Mouse (Mus musculus) forebrain, embryonic 16.5 days (tissue): ENCODE measurements around the gene Nupr1. TPM values are rescaled to one million over a fixed set of nuclear protein-coding genes. Genes with fewer than 3 reads are reported as not detected.

Experiments
- ATAC-seq: fragments of 200-750 bp; cut with Nextera tagmentation; 2 replicates; pipeline ENCODE4 v1.8.0; 2017; ENCODE audit warnings: mild to moderate bottlenecking, moderate library complexity
- H3K27ac ChIP-seq: fragments of 300-500 bp; sonication (generic); 2 replicates; pipeline ENCODE4 v1.5.1; 2014; ENCODE audit warnings: low read length, control low read depth
- H3K27me3 ChIP-seq: fragments of 300-500 bp; sonication (generic); replicated peaks from 2 replicates; pipeline ENCODE4 v1.6.1; 2014; ENCODE audit warnings: low read length; ENCODE audit not compliant: control insufficient read depth, insufficient read depth
- H3K36me3 ChIP-seq: fragments of 300-500 bp; sonication (generic); 2 replicates; pipeline ENCODE4 v1.6.1; 2014; ENCODE audit not compliant: control insufficient read depth, insufficient read depth
- H3K4me1 ChIP-seq: fragments of 300-500 bp; sonication (generic); replicated peaks from 2 replicates; pipeline ENCODE4 v1.6.1; 2014; ENCODE audit warnings: low read length; ENCODE audit not compliant: control insufficient read depth, insufficient read depth
- H3K4me2 ChIP-seq: fragments of 300-500 bp; sonication (generic); 2 replicates; pipeline ENCODE4 v1.6.1; 2014; ENCODE audit warnings: mild to moderate bottlenecking, low read length, control low read depth
- H3K4me3 ChIP-seq: fragments of 300-500 bp; sonication (generic); replicated peaks from 2 replicates; pipeline ENCODE4 v1.5.1; 2014; ENCODE audit warnings: mild to moderate bottlenecking, low read length, control low read depth
- H3K9ac ChIP-seq: fragments of 300-500 bp; sonication (generic); replicated peaks from 2 replicates; pipeline ENCODE4 v1.6.1; 2014; ENCODE audit warnings: low read depth, low read length, control low read depth
- H3K9me3 ChIP-seq: fragments of 300-500 bp; sonication (generic); 2 replicates; pipeline ENCODE4 v1.6.1; 2016; ENCODE audit warnings: low read length; ENCODE audit not compliant: control insufficient read depth
- whole genome bisulfite sequencing: fragments of 180-500 bp; shearing (Covaris S2); extraction: QIAGEN DNeasy Blood & Tissue Kit; methylation state at CpG from one replicate; pipeline ENCODE4 v1.1.7; 2014; 5-methylcytosine and 5-hydroxymethylcytosine counted together
- polyA plus RNA-seq: library from polyadenylated mRNA; unstranded; fragments of >200 nt; fragmentation: Nextera tagmentation; extraction: Ambion mirVana; gene quantifications from 2 replicates; pipeline ENCODE4 v1.2.1, GENCODE M21; 2015

Nupr1 gene
- polyA plus RNA-seq, 1 experiment from 2014 or later, result 5.2 TPM

DNA sequence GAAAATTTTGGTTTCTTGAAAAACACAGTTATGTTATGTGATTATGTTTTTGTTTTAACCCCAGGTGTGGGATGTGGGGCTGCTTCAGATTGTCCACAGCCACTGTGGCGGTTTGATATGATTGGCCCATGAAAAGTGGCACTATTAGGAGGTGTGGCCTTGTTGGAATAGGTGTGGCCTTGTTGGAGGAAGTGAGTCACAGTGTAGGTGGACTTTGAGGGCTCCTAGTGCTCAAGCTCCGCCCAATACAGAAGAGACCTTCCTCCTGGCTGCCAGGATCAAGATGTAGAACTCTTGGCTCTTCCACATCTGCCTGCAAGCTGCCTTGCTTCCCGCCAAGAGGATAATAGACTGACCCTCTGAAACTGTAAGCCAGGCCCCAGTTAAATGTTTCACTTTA is 17.9 kb downstream of the Nupr1 start:
- Histone ChIP-seq H3K4me1 (no peaks in the 10 kb centered on the region), H3K4me3 (no peak overlapping the region), H3K9me3 (no peaks in the 10 kb centered on the region), H3K27me3 (no peaks in the 10 kb centered on the region), H3K9ac (no peak overlapping the region), H3K4me2 (no peak overlapping the region), H3K36me3 (no peaks in the 10 kb centered on the region), H3K27ac (no peak overlapping the region)
- 70% methylated on average over 3 of the region's 3 CpGs for WGBS
- ATAC-seq, result no peak

DNA sequence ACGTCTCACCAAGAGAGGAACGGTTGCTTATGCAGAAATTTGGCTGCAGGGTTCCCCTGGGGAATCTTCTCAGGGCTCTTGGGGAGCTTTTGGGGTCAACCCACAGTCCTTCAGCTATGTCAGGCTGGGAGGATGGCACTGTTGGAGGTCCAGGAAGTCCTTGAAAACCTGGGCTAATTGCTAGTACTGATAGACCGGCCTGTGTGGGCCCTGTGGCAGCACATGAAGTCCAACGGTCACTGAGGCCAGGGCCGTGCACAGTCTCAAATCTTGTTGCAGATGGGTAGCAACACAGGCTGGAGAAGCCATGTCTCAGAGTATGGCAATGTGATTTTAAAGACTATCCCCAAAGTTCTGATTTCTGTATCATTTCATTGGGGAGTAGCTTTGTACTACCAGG is 22.9 kb downstream of the Nupr1 start:
- Histone ChIP-seq H3K9ac (no peak overlapping the region), H3K9me3 (no peaks in the 10 kb centered on the region), H3K4me1 (no peaks in the 10 kb centered on the region), H3K36me3 (no peaks in the 10 kb centered on the region), H3K27ac (no peak overlapping the region), H3K4me2 (no peak overlapping the region), H3K4me3 (no peak overlapping the region), H3K27me3 (no peaks in the 10 kb centered on the region)
- 85% methylated on average over 5 of the region's 5 CpGs for WGBS
- no peak for ATAC-seq

DNA sequence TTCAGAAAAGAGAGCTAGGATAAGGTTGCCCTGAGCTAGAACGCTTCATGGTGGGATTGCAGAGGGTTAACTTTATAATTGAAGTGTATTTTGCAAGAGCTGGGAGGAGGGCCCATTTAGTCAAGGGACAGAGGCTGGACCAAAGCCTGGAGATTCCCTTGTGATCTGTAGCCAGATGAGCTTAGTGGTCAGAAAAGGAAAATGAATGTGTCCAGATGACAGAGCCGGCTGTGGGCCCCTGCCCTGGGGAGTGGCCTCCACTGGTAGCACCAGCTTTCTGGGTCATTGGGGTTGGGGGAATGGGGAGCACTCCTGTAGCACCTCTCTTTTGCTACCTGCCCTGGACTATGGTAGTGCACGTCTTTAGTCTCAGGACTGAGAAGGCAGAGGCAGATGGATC is 23.6 kb downstream of the Nupr1 start:
- 80% methylated on average over 3 of the region's 3 CpGs for WGBS
- no peak overlapping the region for H3K9ac ChIP-seq
- H3K4me2 ChIP-seq, result no peak overlapping the region
- ATAC-seq, result no peak
- H3K27me3 ChIP-seq, result no peaks in the 10 kb centered on the region
- no peak overlapping the region for H3K4me3 ChIP-seq
- H3K36me3 ChIP-seq, result no peaks in the 10 kb centered on the region
- H3K9me3 ChIP-seq, result no peaks in the 10 kb centered on the region
- no peak overlapping the region for H3K27ac ChIP-seq
- no peaks in the 10 kb centered on the region for H3K4me1 ChIP-seq

DNA sequence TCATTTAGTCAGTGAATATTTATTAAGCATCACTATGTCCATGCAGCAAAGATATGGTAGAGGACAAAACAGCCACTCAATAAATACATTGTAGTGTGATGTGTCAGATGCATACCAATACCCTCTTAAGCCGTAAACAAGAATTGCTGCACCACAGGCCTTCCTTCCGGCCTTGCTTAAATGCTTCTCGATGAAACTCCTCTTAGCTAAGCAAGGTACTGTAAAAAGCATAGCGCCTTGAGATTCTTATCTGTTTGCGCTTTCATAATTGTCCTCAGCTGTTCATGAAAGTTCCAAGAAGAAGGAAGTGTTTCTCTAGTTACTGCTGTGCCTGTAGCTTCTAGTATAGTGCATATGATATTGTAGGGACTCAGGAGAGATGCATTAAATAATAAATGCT is 24.1 kb downstream of the Nupr1 start:
- H3K9ac ChIP-seq, result no peak overlapping the region
- H3K27me3 ChIP-seq, result no peaks in the 10 kb centered on the region
- H3K4me2 ChIP-seq, result no peak overlapping the region
- 85% methylated on average over 5 of the region's 5 CpGs for WGBS
- no peaks in the 10 kb centered on the region for H3K9me3 ChIP-seq
- ATAC-seq, result no peak
- H3K27ac ChIP-seq, result no peak overlapping the region
- no peak overlapping the region for H3K4me3 ChIP-seq
- no peaks in the 10 kb centered on the region for H3K36me3 ChIP-seq
- no peaks in the 10 kb centered on the region for H3K4me1 ChIP-seq

GRCm38 (mm10) chr7:126602650-126603049 is 28.0 kb downstream of the Nupr1 start:
- H3K27ac ChIP-seq, result no peak overlapping the region
- no peak overlapping the region for H3K4me2 ChIP-seq
- no peak overlapping the region for H3K4me3 ChIP-seq
- no peak for ATAC-seq
- 80% methylated on average over 3 of the region's 3 CpGs for WGBS
- H3K4me1 ChIP-seq, result no peaks in the 10 kb centered on the region
- no peaks in the 10 kb centered on the region for H3K36me3 ChIP-seq
- no peaks in the 10 kb centered on the region for H3K27me3 ChIP-seq
- H3K9ac ChIP-seq, result no peak overlapping the region
- H3K9me3 ChIP-seq, result no peaks in the 10 kb centered on the region

DNA sequence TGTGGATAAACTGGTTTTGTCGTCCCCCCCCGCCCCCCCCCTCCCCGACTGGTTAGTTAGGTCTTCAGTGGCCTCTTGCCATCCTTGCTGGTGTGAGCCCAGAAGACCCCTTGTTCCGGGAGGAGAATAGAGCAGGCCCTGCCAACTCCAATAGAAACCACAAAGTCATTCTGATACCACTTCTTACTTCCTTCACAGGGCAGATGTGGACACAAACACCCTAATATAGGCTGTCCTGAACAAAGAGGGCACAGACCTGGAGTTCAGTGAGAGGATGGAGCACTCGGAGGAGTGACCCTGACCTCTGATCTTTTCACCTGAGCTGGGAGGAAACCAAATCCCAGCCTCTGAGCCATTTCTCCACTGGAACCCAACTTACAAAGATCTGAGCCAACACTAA is 28.8 kb downstream of the Nupr1 start:
- Histone ChIP-seq H3K9ac (no peak overlapping the region), H3K4me3 (no peak overlapping the region), H3K36me3 (no peaks in the 10 kb centered on the region), H3K4me1 (no peaks in the 10 kb centered on the region), H3K4me2 (no peak overlapping the region), H3K9me3 (no peaks in the 10 kb centered on the region), H3K27me3 (no peaks in the 10 kb centered on the region), H3K27ac (no peak overlapping the region)
- ATAC-seq, result no peak
- WGBS, result 41% methylated on average over 4 of the region's 5 CpGs

DNA sequence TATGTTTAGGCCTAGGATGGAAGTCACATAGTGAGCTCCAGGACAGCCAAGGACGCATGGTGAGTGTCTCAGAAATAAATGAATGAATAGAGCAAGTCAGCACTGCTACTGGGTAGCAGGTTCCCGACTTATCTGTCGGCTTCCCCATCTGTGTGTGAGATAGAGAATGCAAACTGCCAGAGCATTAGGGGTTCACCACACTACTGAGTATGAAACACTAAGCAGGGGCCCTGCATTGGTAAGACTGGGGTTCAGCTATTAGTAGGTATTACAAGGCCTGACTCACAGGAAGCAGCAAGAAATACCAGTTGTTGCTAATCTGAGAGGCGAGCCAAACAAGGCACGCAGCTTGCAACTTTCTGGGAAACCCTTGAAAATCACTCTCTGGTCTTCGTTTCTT is 31.7 kb downstream of the Nupr1 start:
- no peak overlapping the region for H3K27ac ChIP-seq
- no peaks in the 10 kb centered on the region for H3K36me3 ChIP-seq
- H3K4me3 ChIP-seq, result no peak overlapping the region
- H3K27me3 ChIP-seq, result no peaks in the 10 kb centered on the region; the same call in 1 of the 2 replicates
- WGBS, result 78% methylated on average over 6 of the region's 6 CpGs
- no peaks in the 10 kb centered on the region for H3K9me3 ChIP-seq
- H3K4me2 ChIP-seq, result no peak overlapping the region
- no peak overlapping the region for H3K9ac ChIP-seq
- ATAC-seq, result no peak
- H3K4me1 ChIP-seq, result no peaks in the 10 kb centered on the region

DNA sequence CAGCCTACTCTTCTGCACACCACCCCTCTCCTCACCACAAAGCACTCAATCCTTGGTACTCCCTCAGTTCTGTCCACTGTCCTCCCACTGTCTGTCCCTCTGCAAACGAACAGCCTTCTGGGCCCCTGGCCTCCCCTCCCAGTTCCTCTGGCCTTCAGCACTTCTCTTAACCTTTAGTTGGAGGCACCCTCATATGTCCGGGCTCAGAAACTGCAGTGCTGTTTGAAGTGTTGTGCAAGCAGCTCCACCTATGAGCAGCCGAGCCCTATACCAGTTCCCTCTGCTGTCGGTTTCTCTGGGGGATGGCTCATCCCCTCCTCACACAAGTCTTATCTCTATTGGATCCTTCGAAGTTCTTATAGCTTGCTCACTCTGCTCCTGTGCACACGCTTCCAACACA is 34.2 kb downstream of the Nupr1 start:
- no peak overlapping the region for H3K9ac ChIP-seq
- H3K4me1 ChIP-seq, result no peaks in the 10 kb centered on the region
- H3K27me3 ChIP-seq, result no peaks in the 10 kb centered on the region; the same call in 1 of the 2 replicates
- no peak overlapping the region for H3K4me3 ChIP-seq
- ATAC-seq, result no peak
- H3K4me2 ChIP-seq, result no peak overlapping the region
- no peaks in the 10 kb centered on the region for H3K36me3 ChIP-seq
- H3K27ac ChIP-seq, result no peak overlapping the region
- WGBS, result 69% methylated on average over 6 of the region's 6 CpGs
- no peaks in the 10 kb centered on the region for H3K9me3 ChIP-seq

DNA sequence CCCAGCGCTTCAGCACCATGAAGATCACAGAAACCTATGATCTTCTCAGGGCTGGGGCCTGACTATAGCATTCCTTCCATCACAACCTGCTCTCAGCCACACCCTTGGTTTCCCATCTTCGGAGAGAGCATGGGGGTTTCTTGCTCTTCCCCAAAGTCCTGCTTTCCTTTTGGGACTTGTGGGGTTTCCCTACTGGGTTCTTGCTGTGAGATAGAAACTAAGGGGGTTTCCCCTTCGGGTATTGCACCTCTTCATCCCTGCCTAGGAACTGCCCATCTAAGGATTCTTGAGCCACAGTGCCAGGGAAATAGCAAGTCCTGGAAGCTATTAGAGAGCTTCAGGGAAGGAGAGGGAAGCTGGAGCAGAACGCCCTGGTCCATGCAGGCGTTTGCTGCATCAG is 34.8 kb downstream of the Nupr1 start:
- Histone ChIP-seq H3K36me3 (no peaks in the 10 kb centered on the region), H3K4me1 (no peaks in the 10 kb centered on the region), H3K9ac (no peak overlapping the region), H3K9me3 (no peaks in the 10 kb centered on the region), H3K27ac (no peak overlapping the region), H3K27me3 (no peaks in the 10 kb centered on the region; the same call in 1 of the 2 replicates), H3K4me3 (no peak overlapping the region), H3K4me2 (no peak overlapping the region)
- no peak for ATAC-seq
- WGBS, result 87% methylated on average over 5 of the region's 5 CpGs

- no peak within 1 kb of the TSS for H3K27ac ChIP-seq
- H3K9me3 ChIP-seq, result no peaks in the 10 kb centered on the region
- H3K27me3 ChIP-seq, result no peaks in the 10 kb centered on the region; the same call in 1 of the 2 replicates
- no peak within 1 kb of the TSS for H3K9ac ChIP-seq
- H3K4me3 ChIP-seq, result no peak within 1 kb of the TSS
- H3K4me2 ChIP-seq, result no peak within 1 kb of the TSS
- ATAC-seq, result no peak
- WGBS, result 78% methylated on average over 11 of the region's 11 CpGs
- H3K4me1 ChIP-seq, result no peaks in the 10 kb centered on the region
- H3K36me3 ChIP-seq, result no peaks in the 10 kb centered on the region
Observed at GRCm38 (mm10) chr7:126594862-126595561, 35.6 kb downstream of the Nupr1 start, which contains the start of gene Il27. Gene Il27, minus strand, starts transcription at chr7:126594941.
